Mouse (Mus musculus): ENCODE measurements at regions not wholly inside any gene's neighbourhood (a gene's known extent, or its start where the extent isn't known, plus 50 kb on each side); places are given as distances from the start of the nearest gene placed in this dataset.

DNA sequence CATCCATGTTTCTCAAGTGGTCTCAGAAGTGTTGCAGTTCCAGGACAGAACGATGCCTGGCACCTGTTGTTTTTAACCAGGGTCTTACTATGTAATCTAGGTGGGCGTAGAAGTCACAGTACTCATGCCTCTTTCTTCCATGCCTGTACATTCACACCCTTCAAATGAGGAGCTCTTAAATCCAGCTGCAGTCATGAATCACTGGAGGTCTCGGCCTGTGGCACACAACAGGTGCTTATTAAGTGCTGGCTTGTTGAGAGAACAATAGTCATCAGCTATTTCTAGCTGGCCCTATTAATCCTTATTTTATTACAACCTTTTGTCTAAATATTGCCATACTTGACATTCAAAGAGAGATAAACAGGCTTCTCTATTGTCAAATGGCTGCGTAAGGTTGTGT lies 157.8 kb downstream of the Ube2e3 start:
- TF ChIP-seq CTCF (IDR thresholded peaks at IDR 0.05; ENCODE audit: extremely low read depth, insufficient read depth, insufficient read length, insufficient replicate concordance) (no peak), POLR2A (IDR thresholded peaks at IDR 0.05; ENCODE audit: low read depth, low read length) (no peak)
